Mouse (Mus musculus) heart, adult 9 months (tissue): ENCODE data around the gene Zmym3.
"Not testable (repeated sequence)": the region's sequence is repeated elsewhere in the genome, so short reads cannot be mapped to it uniquely, and the experiment has no call there.

Experiments used
- DNase-seq, 2 experiments: peaks; one replicate each; pipeline ENCODE4 v3.0.0; 2022; ENCODE audit warnings: low spot score in 2 of 2

Gene Zmym3

DNA sequence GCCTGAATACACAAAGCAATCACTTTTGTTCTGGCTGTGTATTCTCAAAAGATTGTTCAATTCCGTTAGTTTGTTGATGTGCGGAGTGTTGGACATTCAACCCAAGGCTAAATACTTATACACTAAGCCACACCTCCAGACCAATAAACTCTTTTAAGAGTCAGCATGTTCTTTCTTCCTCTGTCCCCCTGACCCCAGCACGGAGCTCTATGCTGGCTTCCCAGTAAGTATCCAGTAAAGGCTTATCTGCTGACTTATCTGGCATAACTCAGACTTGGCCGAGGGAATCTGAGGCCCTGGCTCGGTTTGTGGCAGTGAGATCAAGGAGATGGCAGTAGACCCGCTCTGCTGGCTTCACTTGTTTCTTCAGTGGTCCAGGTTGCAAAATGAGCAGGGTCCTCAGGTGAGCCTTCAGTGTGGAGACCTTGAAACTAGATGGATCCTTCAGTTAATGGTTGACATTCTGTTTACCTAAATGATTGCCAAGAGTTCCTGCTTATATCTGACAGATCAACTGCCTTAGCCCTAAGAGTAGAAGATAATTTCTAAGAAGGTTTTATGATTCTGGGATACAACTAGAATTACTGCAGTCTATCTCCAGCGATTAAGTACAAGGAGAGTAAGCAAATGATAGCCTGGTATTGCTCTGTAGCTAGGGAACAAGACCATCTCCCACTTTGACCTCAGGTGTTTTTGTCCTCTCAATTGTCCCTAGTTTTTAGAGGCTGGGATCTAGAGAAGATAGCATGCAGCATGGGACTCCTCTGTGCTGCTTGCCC, 44.3 kb downstream of the Zmym3 start, which contains the start of gene Gjb1:
Gjb1 (plus strand) TSS at position 189 of the 779 bp plus-strand sequence.
- DNase-seq: no peak

DNA sequence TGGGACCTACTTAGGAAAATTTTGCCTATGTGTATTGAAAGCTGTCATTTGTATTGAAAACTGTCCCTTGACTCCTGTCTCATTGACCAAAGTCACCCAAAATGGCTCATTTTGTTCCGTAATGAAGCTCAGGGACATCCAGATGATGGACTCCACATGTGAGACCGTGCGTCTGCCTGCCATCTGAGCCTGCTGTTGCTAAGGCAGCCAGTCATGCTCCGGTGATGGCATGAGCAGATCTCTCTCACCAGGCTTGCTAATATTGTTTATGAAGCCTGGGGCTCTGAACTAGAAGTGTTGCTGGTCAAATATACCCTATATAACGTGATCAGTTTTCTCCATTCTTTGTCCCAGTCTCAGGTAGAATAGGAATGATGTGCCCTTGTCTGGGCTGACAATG, 47.7 kb downstream of the Zmym3 start:
- no peak for DNase-seq

DNA sequence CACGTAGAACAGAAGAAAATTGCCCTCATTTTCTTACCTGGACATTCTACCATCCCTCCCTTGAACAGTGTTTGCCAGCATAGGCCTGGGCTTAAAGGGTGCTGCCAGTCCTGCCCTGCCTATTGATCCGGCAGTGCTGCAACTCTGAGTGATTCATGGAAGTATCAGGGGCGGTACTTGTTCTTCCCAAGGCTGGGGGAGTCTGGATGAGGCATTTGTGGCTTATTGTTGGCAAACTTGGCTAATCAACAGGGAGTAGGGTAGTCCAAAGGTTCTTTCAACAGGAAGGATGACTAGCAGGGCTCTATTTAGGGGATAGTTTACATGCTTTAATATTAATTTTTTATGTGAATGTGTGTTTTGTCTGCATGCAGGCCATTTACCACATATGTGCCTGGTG, 50.1 kb downstream of the Zmym3 start:
- DNase-seq: no peak

DNA sequence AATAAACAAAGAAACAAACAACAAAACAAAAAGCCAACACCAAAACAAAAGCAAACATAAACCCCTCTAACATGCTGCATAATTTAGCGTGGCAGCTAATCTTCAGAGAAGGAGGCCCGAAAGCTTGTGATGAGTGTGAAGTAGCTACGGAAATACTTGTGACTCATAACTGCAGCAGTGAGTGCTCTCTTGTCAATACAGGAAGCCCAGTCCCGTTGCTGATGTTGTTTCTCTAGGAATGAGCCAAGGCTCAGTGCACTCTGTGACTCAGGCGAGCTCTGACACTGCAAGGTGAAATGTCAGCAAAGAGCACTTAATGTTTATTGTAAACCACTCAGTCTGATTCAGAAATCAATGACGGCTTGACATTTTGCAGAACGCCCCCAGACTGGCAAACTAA, 51.6 kb downstream of the Zmym3 start:
- no peak for DNase-seq

DNA sequence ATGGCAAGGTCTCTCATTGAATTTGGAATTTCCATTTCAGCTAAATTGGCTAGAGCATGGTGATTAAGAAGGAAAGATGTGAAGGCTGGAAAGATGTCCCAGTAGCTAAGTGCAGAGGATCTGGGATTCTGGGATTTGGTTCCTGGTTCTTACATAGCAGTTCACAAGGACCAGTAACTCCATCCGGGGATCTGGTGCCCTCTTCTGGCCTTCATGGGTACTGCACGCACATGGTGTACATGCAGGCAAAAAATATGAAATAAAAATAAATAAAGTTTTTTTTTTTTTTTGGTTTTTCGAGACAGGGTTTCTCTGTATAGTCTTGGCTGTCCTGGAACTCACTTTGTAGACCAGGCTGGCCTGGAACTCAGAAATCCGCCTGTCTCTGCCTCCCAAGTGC, 61.7 kb downstream of the Zmym3 start:
- not testable (repeated sequence) for DNase-seq
